Mouse (Mus musculus): ENCODE data around the gene Unc50. TPM values are rescaled to one million over a fixed set of nuclear protein-coding genes. Genes with fewer than 3 reads are reported as not detected.

Unc50 gene
- polyA plus RNA-seq, 1 experiment: 22.8 TPM

DNA sequence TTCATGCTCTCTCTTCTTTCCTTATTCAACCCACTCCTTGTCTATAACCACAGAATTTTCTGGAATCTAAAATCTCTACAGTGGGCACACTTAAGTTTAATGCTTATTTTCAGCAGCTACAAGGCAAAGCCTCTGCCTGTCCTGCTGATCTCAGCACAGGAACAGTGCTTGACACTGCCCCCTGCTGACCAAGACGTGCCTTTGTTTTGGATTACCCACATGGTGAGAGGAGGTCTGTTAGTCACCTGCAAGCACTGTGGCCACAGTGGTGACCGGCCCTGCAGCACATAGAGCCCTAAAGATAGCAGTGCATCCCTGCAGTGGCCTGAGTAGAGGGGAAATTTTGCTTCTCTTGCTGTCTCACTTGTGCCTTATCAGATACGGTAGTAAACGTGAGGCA is 28.3 kb upstream of the Unc50 start:
- 53% methylated on average over 4 of the region's 4 CpGs for WGBS

DNA sequence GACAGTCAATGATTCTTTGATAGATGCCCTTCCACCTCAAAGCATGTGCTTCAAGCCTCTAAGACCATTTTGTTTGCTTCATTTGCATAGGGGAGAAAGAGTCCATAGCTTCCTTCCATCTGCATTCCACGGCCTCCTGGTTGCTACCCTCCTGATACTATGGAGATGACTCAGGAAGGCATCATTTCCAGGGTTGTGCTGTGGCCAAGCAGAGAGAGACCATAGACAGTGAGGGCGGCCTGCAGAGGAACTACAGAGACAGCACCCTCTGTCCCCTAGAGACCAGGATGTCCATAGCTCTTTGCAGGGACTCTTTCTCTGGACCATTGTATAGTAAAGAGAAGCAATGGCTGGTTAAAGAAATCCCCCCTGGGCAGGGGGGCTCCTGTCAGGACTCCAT is 24.8 kb upstream of the Unc50 start:
- no peak overlapping the region for H3K4me3 ChIP-seq (replicated peaks; ENCODE audit: control insufficient read depth, low read depth, low read length)
- no peaks in the 10 kb centered on the region; the same call in 1 of the 2 replicates for H3K4me1 ChIP-seq (ENCODE audit: control insufficient read depth, insufficient read depth, low read length)
- no peak for TF ChIP-seq CTCF (IDR thresholded peaks at IDR 0.05; ENCODE audit: control insufficient read depth, insufficient read depth, low read length)
- no peak for TF ChIP-seq POLR2A (IDR thresholded peaks at IDR 0.05; ENCODE audit: borderline replicate concordance, control insufficient read depth, low read depth, low read length)
- H3K27ac ChIP-seq (ENCODE audit: control insufficient read depth, insufficient read depth, low read depth, low read length, poor library complexity): no peak overlapping the region
- WGBS: 79% methylated on average over 2 of the region's 2 CpGs

More for the DNA sequence above, 28.3 kb upstream of the Unc50 start:
- TF ChIP-seq CTCF (IDR thresholded peaks at IDR 0.05; ENCODE audit: control insufficient read depth, insufficient read depth, low read length) (peak; percentile 85), POLR2A (IDR thresholded peaks at IDR 0.05; ENCODE audit: borderline replicate concordance, control insufficient read depth, low read depth, low read length) (no peak)
- Histone ChIP-seq H3K4me3 (replicated peaks; ENCODE audit: control insufficient read depth, low read depth, low read length) (no peak overlapping the region), H3K27ac (ENCODE audit: control insufficient read depth, insufficient read depth, low read depth, low read length, poor library complexity) (no peak overlapping the region), H3K4me1 (ENCODE audit: control insufficient read depth, insufficient read depth, low read length) (no peaks in the 10 kb centered on the region)

DNA sequence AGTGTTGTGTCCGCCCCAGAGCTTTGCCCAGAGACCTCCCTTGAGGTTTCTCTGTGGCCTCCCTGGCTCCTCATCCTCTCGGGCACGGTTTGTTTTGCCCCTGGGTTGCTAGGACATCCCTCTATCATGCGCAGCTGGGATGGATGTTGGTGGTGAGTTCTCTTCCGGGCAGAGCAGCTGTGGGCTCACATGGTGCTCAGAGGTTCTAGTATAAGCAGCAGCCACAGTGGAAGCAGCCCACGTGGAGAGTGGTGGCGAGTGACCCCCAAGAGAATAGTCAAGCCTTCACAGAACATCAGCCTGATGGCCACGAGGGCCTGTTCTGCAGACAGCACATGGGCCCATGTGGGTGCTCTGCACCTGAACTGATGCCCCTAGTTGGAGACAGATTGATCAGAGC is 22.7 kb upstream of the Unc50 start:
- Histone ChIP-seq H3K4me1 (ENCODE audit: control insufficient read depth, insufficient read depth, low read length) (no peaks in the 10 kb centered on the region; the same call in 1 of the 2 replicates), H3K4me3 (replicated peaks; ENCODE audit: control insufficient read depth, low read depth, low read length) (no peak overlapping the region), H3K27ac (ENCODE audit: control insufficient read depth, insufficient read depth, low read depth, low read length, poor library complexity) (no peak overlapping the region)
- no peak for TF ChIP-seq CTCF (IDR thresholded peaks at IDR 0.05; ENCODE audit: control insufficient read depth, insufficient read depth, low read length)
- TF ChIP-seq POLR2A (IDR thresholded peaks at IDR 0.05; ENCODE audit: borderline replicate concordance, control insufficient read depth, low read depth, low read length): no peak
- 73% methylated on average over 8 of the region's 8 CpGs for WGBS

DNA sequence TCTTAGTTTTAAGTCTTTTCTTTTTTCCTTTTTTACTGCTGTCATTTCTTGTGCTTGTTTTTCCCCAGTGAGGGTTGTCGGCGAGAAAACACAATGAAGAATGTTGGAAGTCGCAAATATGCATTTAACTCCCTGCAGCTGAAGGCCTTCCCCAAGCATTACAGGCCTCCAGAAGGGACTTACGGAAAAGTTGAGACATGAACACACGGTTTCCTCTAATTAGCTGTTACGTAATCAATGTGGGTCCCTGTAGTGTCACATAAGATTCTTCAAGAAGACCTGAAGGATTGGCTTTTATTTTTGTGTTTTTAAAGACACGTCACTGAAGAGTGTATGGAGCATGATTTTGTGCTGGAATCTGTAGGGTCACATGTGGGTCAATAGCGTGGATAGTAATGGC is 21.9 kb upstream of the Unc50 start:
- no peak for TF ChIP-seq POLR2A (IDR thresholded peaks at IDR 0.05; ENCODE audit: borderline replicate concordance, control insufficient read depth, low read depth, low read length)
- Histone ChIP-seq H3K4me1 (ENCODE audit: control insufficient read depth, insufficient read depth, low read length) (no peaks in the 10 kb centered on the region; the same call in 1 of the 2 replicates), H3K4me3 (replicated peaks; ENCODE audit: control insufficient read depth, low read depth, low read length) (no peak overlapping the region), H3K27ac (ENCODE audit: control insufficient read depth, insufficient read depth, low read depth, low read length, poor library complexity) (no peak overlapping the region)
- WGBS: 51% methylated on average over 8 of the region's 8 CpGs

DNA sequence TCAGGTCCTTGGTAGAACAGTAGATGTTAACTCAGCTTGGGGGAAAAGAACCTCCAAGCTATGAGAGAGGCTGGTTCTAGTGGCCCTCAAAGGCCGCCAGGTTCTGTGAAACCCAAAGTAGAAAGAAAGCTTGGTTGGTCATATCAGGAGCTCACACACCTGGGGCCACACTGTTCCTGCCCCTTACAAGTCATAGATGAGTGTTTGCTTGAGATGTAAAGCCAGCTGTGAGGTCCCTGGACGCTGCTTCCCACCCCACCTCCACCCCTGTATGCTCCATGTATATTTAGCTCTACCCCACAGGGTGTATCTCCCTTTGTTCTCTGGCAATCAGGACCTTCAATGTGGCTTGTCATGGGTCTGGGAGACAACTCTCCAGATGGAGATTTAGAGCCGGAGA is 21.3 kb upstream of the Unc50 start:
- no peak overlapping the region for H3K27ac ChIP-seq (ENCODE audit: control insufficient read depth, insufficient read depth, low read depth, low read length, poor library complexity)
- H3K4me1 ChIP-seq (ENCODE audit: control insufficient read depth, insufficient read depth, low read length): no peaks in the 10 kb centered on the region; the same call in 1 of the 2 replicates
- no peak overlapping the region for H3K4me3 ChIP-seq (replicated peaks; ENCODE audit: control insufficient read depth, low read depth, low read length)
- WGBS: 84% methylated on average over 3 of the region's 3 CpGs
- TF ChIP-seq POLR2A (IDR thresholded peaks at IDR 0.05; ENCODE audit: borderline replicate concordance, control insufficient read depth, low read depth, low read length): no peak
- no peak for TF ChIP-seq CTCF (IDR thresholded peaks at IDR 0.05; ENCODE audit: control insufficient read depth, insufficient read depth, low read length)

DNA sequence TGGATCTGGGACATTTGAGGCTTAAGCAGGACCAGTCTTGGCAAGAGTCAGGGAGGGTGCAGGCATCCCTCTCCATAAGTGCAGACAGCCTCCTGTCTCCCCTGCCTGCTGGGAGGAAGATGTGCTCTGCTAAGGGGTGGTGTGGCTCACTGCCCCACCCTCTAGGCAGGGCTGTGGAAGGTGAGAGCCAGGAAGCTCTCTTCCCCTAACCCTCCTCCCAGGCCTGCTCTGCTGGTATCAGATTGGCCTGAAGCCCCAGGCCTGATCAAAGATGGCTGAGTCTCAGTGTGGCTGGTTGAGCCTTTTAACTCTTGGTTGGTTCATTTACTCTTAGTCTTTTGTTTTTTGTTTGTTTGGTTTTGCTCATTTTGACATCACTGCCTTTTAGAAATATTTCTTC is 20.3 kb upstream of the Unc50 start:
- H3K27ac ChIP-seq (ENCODE audit: control insufficient read depth, insufficient read depth, low read depth, low read length, poor library complexity): no peak overlapping the region
- H3K4me3 ChIP-seq (replicated peaks; ENCODE audit: control insufficient read depth, low read depth, low read length): no peak overlapping the region
- no peaks in the 10 kb centered on the region; the same call in 1 of the 2 replicates for H3K4me1 ChIP-seq (ENCODE audit: control insufficient read depth, insufficient read depth, low read length)
- TF ChIP-seq POLR2A (IDR thresholded peaks at IDR 0.05; ENCODE audit: borderline replicate concordance, control insufficient read depth, low read depth, low read length): no peak
- TF ChIP-seq CTCF (IDR thresholded peaks at IDR 0.05; ENCODE audit: control insufficient read depth, insufficient read depth, low read length): no peak

DNA sequence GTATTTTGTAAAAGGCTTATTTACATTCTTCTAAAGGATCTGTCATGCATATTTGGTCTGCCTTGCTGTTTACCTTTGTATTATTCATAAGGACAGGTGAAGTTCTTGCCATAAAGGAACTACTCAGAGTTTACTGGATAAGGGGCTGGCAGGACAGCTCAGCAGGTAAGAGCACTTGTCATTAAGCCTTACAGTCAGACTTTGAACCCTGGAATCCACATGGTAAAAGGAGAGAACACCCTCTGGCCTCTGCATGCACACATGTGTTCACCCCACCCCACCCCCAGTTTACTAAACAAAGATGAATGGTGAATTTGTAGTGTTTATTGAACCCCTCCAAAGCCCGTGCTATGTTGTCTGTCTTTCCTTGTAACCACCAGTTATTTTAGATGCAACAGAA is 14.5 kb upstream of the Unc50 start:
- Histone ChIP-seq H3K4me3 (replicated peaks; ENCODE audit: control insufficient read depth, low read depth, low read length) (no peak overlapping the region), H3K4me1 (ENCODE audit: control insufficient read depth, insufficient read depth, low read length) (no peaks in the 10 kb centered on the region; the same call in 1 of the 2 replicates), H3K27ac (ENCODE audit: control insufficient read depth, insufficient read depth, low read depth, low read length, poor library complexity) (no peak overlapping the region)
- 79% methylated on average over 1 of the region's 1 CpGs for WGBS
- TF ChIP-seq CTCF (IDR thresholded peaks at IDR 0.05; ENCODE audit: control insufficient read depth, insufficient read depth, low read length) (no peak), POLR2A (IDR thresholded peaks at IDR 0.05; ENCODE audit: borderline replicate concordance, control insufficient read depth, low read depth, low read length) (no peak)

DNA sequence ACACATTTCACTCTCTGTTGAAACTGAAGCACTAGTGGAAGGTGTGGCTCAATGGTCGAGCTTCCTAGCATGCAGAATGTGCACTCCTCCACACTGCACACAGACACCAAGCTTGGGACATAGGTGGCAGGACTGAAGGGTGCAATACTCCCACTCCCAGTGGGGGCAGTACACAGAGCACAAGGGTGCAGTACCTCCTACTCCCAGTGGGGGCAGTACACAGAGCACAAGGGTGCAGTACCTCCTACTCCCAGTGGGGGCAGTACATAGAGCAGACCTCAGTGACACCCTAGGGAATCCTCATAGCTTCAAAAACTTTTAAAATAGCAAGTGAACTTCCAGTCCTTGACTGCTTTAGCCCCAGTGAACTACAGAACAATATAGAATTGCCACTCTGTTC is 10.5 kb upstream of the Unc50 start:
- TF ChIP-seq POLR2A (IDR thresholded peaks at IDR 0.05; ENCODE audit: borderline replicate concordance, control insufficient read depth, low read depth, low read length): no peak
- peak; percentile 99 for TF ChIP-seq CTCF (IDR thresholded peaks at IDR 0.05; ENCODE audit: control insufficient read depth, insufficient read depth, low read length)
- 68% methylated on average over 1 of the region's 1 CpGs for WGBS
- no peaks in the 10 kb centered on the region; the same call in 1 of the 2 replicates for H3K4me1 ChIP-seq (ENCODE audit: control insufficient read depth, insufficient read depth, low read length)
- H3K27ac ChIP-seq (ENCODE audit: control insufficient read depth, insufficient read depth, low read depth, low read length, poor library complexity): no peak overlapping the region
- H3K4me3 ChIP-seq (replicated peaks; ENCODE audit: control insufficient read depth, low read depth, low read length): no peak overlapping the region

Data from bone marrow, adult 2 months (tissue).